8 mouse cellular contexts compared by ENCODE assay signal in genomic region chr2:152406126-152406525, GRCm38 (mm10). TPM values are rescaled to one million over a fixed set of nuclear protein-coding genes. Genes with fewer than 3 reads are reported as not detected.
DNase-seq lines count a peak whose midpoint lies in the region; ATAC-seq and TF ChIP-seq lines count a peak whose summit lies in the region.

No protein-coding gene starts in this region.

- H3K4me1 ChIP-seq in E14TG2a.4 (replicated peaks; ENCODE audit: low read depth, low read length), result peaks cover 67% of the 10 kb centered on the region
- peaks cover 31% of the 10 kb centered on the region for H3K4me1 ChIP-seq in forebrain, embryonic 12.5 days
- H3K4me1 ChIP-seq in heart, postnatal 0 days (ENCODE audit: control insufficient read depth, insufficient read depth), result peaks cover 19% of the 10 kb centered on the region
- peaks cover 41% of the 10 kb centered on the region for H3K4me1 ChIP-seq in liver, embryonic 15.5 days (replicated peaks)
- peaks cover 33% of the 10 kb centered on the region for H3K4me1 ChIP-seq in neural tube, embryonic 13.5 days (replicated peaks)

- no peak for TF ChIP-seq CTCF in E14TG2a.4 (conservative IDR thresholded peaks at IDR 0.05; ENCODE audit: low read length)
- no peak for TF ChIP-seq CTCF in heart, postnatal 0 days (IDR thresholded peaks at IDR 0.05; ENCODE audit: low read depth)

- peak; percentile 97 for DNase-seq in c-Kit-positive CD71-positive TER-119-positive erythroid progenitor cells, embryonic 14.5 days (ENCODE audit: low spot score)
- peak; percentile 95 for DNase-seq in heart, postnatal 0 days (ENCODE audit: low spot score)
- peak; percentile 97 to 99 for DNase-seq in kidney, postnatal 4 days
- peak; percentile 94 for DNase-seq in telencephalon, adult 2 months (ENCODE audit: low read depth, low spot score)

- H3K4me3 ChIP-seq in E14TG2a.4 (replicated peaks; ENCODE audit: low read length), result peak overlapping the region; percentile 57
- peak overlapping the region; percentile 33 for H3K4me3 ChIP-seq in forebrain, embryonic 12.5 days (replicated peaks)
- peak overlapping the region; percentile 32 for H3K4me3 ChIP-seq in heart, postnatal 0 days (ENCODE audit: low read depth, low read length)
- H3K4me3 ChIP-seq in liver, embryonic 15.5 days (replicated peaks), result peak overlapping the region; percentile 54
- peak overlapping the region; percentile 35 for H3K4me3 ChIP-seq in neural tube, embryonic 13.5 days

- H3K27ac ChIP-seq in forebrain, embryonic 12.5 days, result peak overlapping the region; percentile 83
- H3K27ac ChIP-seq in heart, postnatal 0 days (ENCODE audit: low read depth), result peak overlapping the region; percentile 60
- peak overlapping the region; percentile 68 for H3K27ac ChIP-seq in liver, embryonic 15.5 days (replicated peaks)
- H3K27ac ChIP-seq in neural tube, embryonic 13.5 days (replicated peaks), result peak overlapping the region; percentile 70

- H3K9ac ChIP-seq in forebrain, embryonic 12.5 days, result peak overlapping the region; percentile 33; the same call in 1 of the 2 replicates
- H3K9ac ChIP-seq in heart, postnatal 0 days (replicated peaks; ENCODE audit: low read depth, low read length), result peak overlapping the region; percentile 46; the same call in 1 of the 2 replicates
- H3K9ac ChIP-seq in liver, embryonic 15.5 days, result peak overlapping the region; percentile 39
- H3K9ac ChIP-seq in neural tube, embryonic 13.5 days, result peak overlapping the region; percentile 66

- no peak for TF ChIP-seq EP300 in heart, postnatal 0 days (IDR thresholded peaks at IDR 0.05; ENCODE audit: low read depth)

- H3K27me3 ChIP-seq in E14TG2a.4 (ENCODE audit: insufficient read depth, low read length), result no peaks in the 10 kb centered on the region
- no peaks in the 10 kb centered on the region for H3K27me3 ChIP-seq in forebrain, embryonic 12.5 days
- no peaks in the 10 kb centered on the region for H3K27me3 ChIP-seq in heart, postnatal 0 days (ENCODE audit: control insufficient read depth, insufficient read depth, low read length)
- no peaks in the 10 kb centered on the region for H3K27me3 ChIP-seq in liver, embryonic 15.5 days
- no peaks in the 10 kb centered on the region for H3K27me3 ChIP-seq in neural tube, embryonic 13.5 days

- H3K4me2 ChIP-seq in forebrain, embryonic 12.5 days, result peak overlapping the region; percentile 60
- H3K4me2 ChIP-seq in heart, postnatal 0 days (ENCODE audit: low read depth, low read length), result peak overlapping the region; percentile 63
- H3K4me2 ChIP-seq in liver, embryonic 15.5 days, result peak overlapping the region; percentile 80
- peak overlapping the region; percentile 64 for H3K4me2 ChIP-seq in neural tube, embryonic 13.5 days

- under 1% methylated on average over 19 of the region's 19 CpGs for WGBS in forebrain, embryonic 12.5 days
- under 1% methylated on average over 19 of the region's 19 CpGs for WGBS in heart, postnatal 0 days
- under 1% methylated on average over 19 of the region's 19 CpGs for WGBS in liver, embryonic 15.5 days (ENCODE audit: insufficient replicate concordance)
- under 1% methylated on average over 19 of the region's 19 CpGs for WGBS in neural tube, embryonic 13.5 days

- ATAC-seq in forebrain, embryonic 12.5 days (ENCODE audit: low FRiP score), result peak; percentile 96
- peak; percentile 96 for ATAC-seq in heart, postnatal 0 days (ENCODE audit: insufficient read depth, low read depth)
- ATAC-seq in liver, embryonic 15.5 days (ENCODE audit: insufficient read depth), result peak; percentile 98
- peak; percentile 94 for ATAC-seq in neural tube, embryonic 13.5 days (ENCODE audit: low read depth)

- no peaks in the 10 kb centered on the region for H3K36me3 ChIP-seq in E14TG2a.4 (ENCODE audit: insufficient read depth, low read length)
- no peaks in the 10 kb centered on the region for H3K36me3 ChIP-seq in forebrain, embryonic 12.5 days (replicated peaks)
- H3K36me3 ChIP-seq in heart, postnatal 0 days (replicated peaks; ENCODE audit: control insufficient read depth, insufficient read depth, low read length), result no peaks in the 10 kb centered on the region
- H3K36me3 ChIP-seq in liver, embryonic 15.5 days (replicated peaks), result no peaks in the 10 kb centered on the region
- no peaks in the 10 kb centered on the region for H3K36me3 ChIP-seq in neural tube, embryonic 13.5 days

- no peaks in the 10 kb centered on the region for H3K9me3 ChIP-seq in E14TG2a.4 (ENCODE audit: low read length)
- H3K9me3 ChIP-seq in forebrain, embryonic 12.5 days, result no peaks in the 10 kb centered on the region
- no peaks in the 10 kb centered on the region for H3K9me3 ChIP-seq in heart, postnatal 0 days (replicated peaks; ENCODE audit: control insufficient read depth, low read length)
- no peaks in the 10 kb centered on the region for H3K9me3 ChIP-seq in liver, embryonic 15.5 days (replicated peaks)
- H3K9me3 ChIP-seq in neural tube, embryonic 13.5 days, result no peaks in the 10 kb centered on the region

RNA-seq across cellular contexts. Expression of gene Sox12, which starts 8.3 kb away (rescaled TPM):
- 16.3 and 19.3 TPM in 2 replicates for polyA plus RNA-seq in forebrain, embryonic 12.5 days (2016; fragmentation: Nextera tagmentation; extraction: Ambion mirVana)
- 19.9 and 30.0 TPM in 2 replicates for total RNA-seq in heart, postnatal 0 days (2014; rRNA removed; ENCODE audit: low replicate concordance)
- 5.0 and 5.5 TPM in 2 replicates for polyA plus RNA-seq in heart, postnatal 0 days (2015; fragmentation: Nextera tagmentation; extraction: Ambion mirVana)
- 1.2 and 1.5 TPM in 2 replicates for polyA plus RNA-seq in liver, embryonic 15.5 days (2015; fragmentation: Nextera tagmentation; extraction: Ambion mirVana)
- 14.9 and 15.3 TPM in 2 replicates for polyA plus RNA-seq in neural tube, embryonic 13.5 days (2015; fragmentation: Nextera tagmentation; extraction: Ambion mirVana)

RNA-seq across cellular contexts. Expression of gene Zcchc3, which starts 8.7 kb away (rescaled TPM):
- 55.2 and 55.9 TPM in 2 replicates for polyA plus RNA-seq in forebrain, embryonic 12.5 days (2016; fragmentation: Nextera tagmentation; extraction: Ambion mirVana)
- 21.1 and 27.2 TPM in 2 replicates for total RNA-seq in heart, postnatal 0 days (2014; rRNA removed; ENCODE audit: low replicate concordance)
- 18.3 and 20.6 TPM in 2 replicates for polyA plus RNA-seq in heart, postnatal 0 days (2015; fragmentation: Nextera tagmentation; extraction: Ambion mirVana)
- 9.1 and 9.5 TPM in 2 replicates for polyA plus RNA-seq in liver, embryonic 15.5 days (2015; fragmentation: Nextera tagmentation; extraction: Ambion mirVana)
- polyA plus RNA-seq in neural tube, embryonic 13.5 days (2015; fragmentation: Nextera tagmentation; extraction: Ambion mirVana), result 21.5 and 24.5 TPM in 2 replicates

RNA-seq across cellular contexts. Expression of gene 6820408C15Rik, which starts 9.3 kb away (rescaled TPM):
- polyA plus RNA-seq in forebrain, embryonic 12.5 days (2016; fragmentation: Nextera tagmentation; extraction: Ambion mirVana), result 1.2 and 1.7 TPM in 2 replicates
- 0.15 and 1.7 TPM in 2 replicates for total RNA-seq in heart, postnatal 0 days (2014; rRNA removed; ENCODE audit: low replicate concordance)
- polyA plus RNA-seq in heart, postnatal 0 days (2015; fragmentation: Nextera tagmentation; extraction: Ambion mirVana), result 5.4 and 5.6 TPM in 2 replicates
- 0.13 and 0.20 TPM in 2 replicates for polyA plus RNA-seq in liver, embryonic 15.5 days (2015; fragmentation: Nextera tagmentation; extraction: Ambion mirVana)
- polyA plus RNA-seq in neural tube, embryonic 13.5 days (2015; fragmentation: Nextera tagmentation; extraction: Ambion mirVana), result 0.67 and 0.83 TPM in 2 replicates

RNA-seq across cellular contexts. Expression of gene Nrsn2, which starts 29.7 kb away (rescaled TPM):
- 11.1 and 12.4 TPM in 2 replicates for polyA plus RNA-seq in forebrain, embryonic 12.5 days (2016; fragmentation: Nextera tagmentation; extraction: Ambion mirVana)
- total RNA-seq in heart, postnatal 0 days (2014; rRNA removed; ENCODE audit: low replicate concordance), result not detected in 2 replicates
- 0.12 and 0.33 TPM in 2 replicates for polyA plus RNA-seq in heart, postnatal 0 days (2015; fragmentation: Nextera tagmentation; extraction: Ambion mirVana)
- not detected in 2 replicates for polyA plus RNA-seq in liver, embryonic 15.5 days (2015; fragmentation: Nextera tagmentation; extraction: Ambion mirVana)
- 30.7 and 32.0 TPM in 2 replicates for polyA plus RNA-seq in neural tube, embryonic 13.5 days (2015; fragmentation: Nextera tagmentation; extraction: Ambion mirVana)

RNA-seq across cellular contexts. Expression of gene Defb23, which starts 58.3 kb away (rescaled TPM):
- not detected in 2 replicates for polyA plus RNA-seq in forebrain, embryonic 12.5 days (2016; fragmentation: Nextera tagmentation; extraction: Ambion mirVana)
- total RNA-seq in heart, postnatal 0 days (2014; rRNA removed; ENCODE audit: low replicate concordance), result not detected in 2 replicates
- polyA plus RNA-seq in heart, postnatal 0 days (2015; fragmentation: Nextera tagmentation; extraction: Ambion mirVana), result not detected in 2 replicates
- polyA plus RNA-seq in liver, embryonic 15.5 days (2015; fragmentation: Nextera tagmentation; extraction: Ambion mirVana), result not detected in 2 replicates
- not detected in 2 replicates for polyA plus RNA-seq in neural tube, embryonic 13.5 days (2015; fragmentation: Nextera tagmentation; extraction: Ambion mirVana)

Comparison
In these comparisons a context has a peak if more than half of its experiments do, and no peak if none do; other contexts are left out.
1. Peak in every context shown above with its lines: DNase-seq, ATAC-seq, H3K4me3 ChIP-seq and H3K27ac ChIP-seq.